Mouse (Mus musculus) left cerebral cortex, postnatal 10 days (tissue): ENCODE measurements around the gene Cfap77. TPM values are rescaled to one million over a fixed set of nuclear protein-coding genes. Genes with fewer than 3 reads are reported as not detected.

Source experiments
- DNase-seq, 2 experiments: peaks; one replicate each; pipeline ENCODE4 v3.0.0; 2021 to 2022; ENCODE audit warnings: low spot score in 2 of 2, mixed read lengths in 1 of 2; ENCODE audit errors: extremely low spot score in 1 of 2
- intact Hi-C: fragments of 180-260 bp; cut with DNase I; formaldehyde crosslinking; loops from one replicate; pipeline ENCODE4 v1.15.1; 2025
- total RNA-seq, 2 experiments: library from RNA; stranded (reverse); gene quantifications; 2 replicates each; pipeline ENCODE4 v1.2.3; 2021

Gene Cfap77
- total RNA-seq, 2 experiments from 2014 or later = 0.91 to 1.1 TPM

DNA sequence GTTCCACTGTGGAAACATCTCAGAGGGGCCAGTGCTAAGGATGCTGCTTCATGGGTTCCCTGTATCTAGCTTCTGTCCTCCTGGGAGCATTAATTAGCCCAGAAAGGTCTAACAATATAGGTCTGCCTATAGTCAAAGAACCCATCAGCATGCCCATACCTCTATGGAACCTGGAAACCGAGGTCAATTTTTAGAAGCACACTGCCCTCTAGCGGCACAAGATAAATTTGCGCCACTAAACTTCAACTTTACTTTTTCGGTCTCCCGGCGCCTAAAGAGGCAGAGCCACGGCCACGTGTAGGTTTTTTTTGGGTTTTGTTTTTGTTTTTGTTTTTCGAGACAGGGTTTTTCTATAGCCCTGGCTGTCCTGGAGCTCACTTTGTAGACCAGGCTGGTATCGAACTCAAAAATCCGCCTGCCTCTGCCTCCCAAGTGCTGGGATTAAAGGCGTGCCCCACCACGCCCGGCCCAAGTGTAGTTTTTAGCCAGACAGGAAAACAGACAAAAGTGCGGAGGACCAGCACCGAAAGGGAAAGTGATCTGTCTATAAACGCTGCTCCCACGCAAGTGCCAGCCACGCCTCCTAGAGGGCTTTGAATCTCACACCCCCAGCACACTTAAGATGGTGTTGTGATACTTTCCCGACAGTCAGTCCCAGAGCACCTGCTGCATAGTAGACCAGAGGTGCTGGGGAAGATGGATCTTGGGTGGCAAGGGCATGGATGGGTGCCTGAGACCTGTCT is 893 bp downstream of the Cfap77 start:
- DNase-seq = peak; percentile 41 to 59
- intact Hi-C loops = loop anchor here (1.0 to 2.0 kb wide), 2 partner anchors 130 to 297 kb away; no protein-coding TSS in a partner anchor

- intact Hi-C loops = loop anchor here (1.0 to 2.0 kb wide), 2 partner anchors 129 to 296 kb away; no protein-coding TSS in a partner anchor
- DNase-seq = peak; percentile 31 to 69
Measured at GRCm38 (mm10) chr2:29052943-29053454, 1.9 kb downstream of the Cfap77 start.

- intact Hi-C loops = loop anchor here (2.0 kb wide), 1 partner anchor 295 kb away; no protein-coding TSS in a partner anchor
- DNase-seq = no peak
Measured at GRCm38 (mm10) chr2:29051932-29052331, 2.9 kb downstream of the Cfap77 start.

DNA sequence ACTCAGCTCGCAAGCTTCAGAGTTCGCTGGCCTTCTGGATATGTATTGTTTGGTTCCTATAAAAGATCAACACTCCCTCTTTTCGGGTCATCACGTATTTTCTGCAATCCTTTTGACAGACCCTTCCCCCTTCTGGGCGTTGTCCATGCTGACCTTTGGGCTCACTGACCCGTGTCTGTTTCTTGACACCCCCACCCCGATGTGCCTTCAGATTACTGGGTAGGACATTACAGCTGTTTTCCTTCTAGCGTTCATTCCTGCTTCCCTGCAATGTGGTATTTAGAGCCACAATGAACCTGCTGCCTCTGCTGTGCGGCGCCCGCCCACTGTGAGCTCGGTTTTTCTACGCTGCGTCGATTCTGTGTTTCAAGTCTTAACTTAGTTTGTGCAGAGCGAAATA is 8.7 kb downstream of the Cfap77 start:
- DNase-seq = no peak
- intact Hi-C loops = no loop called here

DNA sequence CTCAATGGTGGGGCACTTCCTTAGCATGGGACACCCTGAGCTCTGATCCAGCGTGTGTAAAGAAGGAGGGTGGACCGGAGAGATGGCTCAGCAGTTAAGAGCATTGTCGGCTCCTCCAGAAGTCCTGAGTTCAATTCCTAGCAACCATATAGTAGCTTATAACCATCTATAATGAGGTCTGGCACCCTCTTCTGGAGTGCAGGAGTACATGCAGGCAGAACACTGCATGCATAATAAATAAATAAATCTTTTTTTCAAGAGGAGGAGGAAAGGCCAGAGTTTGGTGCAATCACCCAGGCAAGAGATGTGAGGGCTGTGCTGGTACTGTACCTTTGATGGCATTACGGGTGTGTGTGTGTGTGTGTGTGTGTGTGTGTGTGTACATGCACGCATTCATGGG is 12.7 kb downstream of the Cfap77 start:
- intact Hi-C loops = no loop called here
- DNase-seq = no peak

GRCm38 (mm10) chr2:29041477-29041768 is 13.4 kb downstream of the Cfap77 start:
- DNase-seq = no peak
- intact Hi-C loops = no loop called here

GRCm38 (mm10) chr2:29040594-29041476 is 14.0 kb downstream of the Cfap77 start:
- DNase-seq = no peak
- intact Hi-C loops = no loop called here

- intact Hi-C loops = no loop called here
- DNase-seq = no peak
Measured at GRCm38 (mm10) chr2:29039741-29040140, 15.1 kb downstream of the Cfap77 start.

DNA sequence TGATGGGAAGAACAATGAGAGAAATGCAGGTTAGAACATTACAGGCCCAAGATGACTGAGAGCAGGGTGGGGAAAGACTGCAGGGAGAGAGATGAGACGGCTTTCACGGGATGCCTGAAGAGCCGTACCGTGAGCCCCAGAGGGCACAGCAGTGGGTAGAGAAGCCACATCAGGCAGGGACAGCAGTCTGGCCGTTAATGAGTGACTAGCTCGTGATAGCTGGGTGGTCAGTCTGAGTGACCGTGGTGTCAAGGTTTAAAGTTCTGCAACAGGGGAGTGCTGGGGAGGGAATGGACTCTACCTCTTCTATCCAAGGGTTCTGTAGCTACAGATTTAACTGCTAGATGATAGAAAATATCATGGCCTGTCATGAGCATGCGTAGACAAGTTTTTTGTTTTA is 19.2 kb downstream of the Cfap77 start:
- intact Hi-C loops = no loop called here
- DNase-seq = no peak

DNA sequence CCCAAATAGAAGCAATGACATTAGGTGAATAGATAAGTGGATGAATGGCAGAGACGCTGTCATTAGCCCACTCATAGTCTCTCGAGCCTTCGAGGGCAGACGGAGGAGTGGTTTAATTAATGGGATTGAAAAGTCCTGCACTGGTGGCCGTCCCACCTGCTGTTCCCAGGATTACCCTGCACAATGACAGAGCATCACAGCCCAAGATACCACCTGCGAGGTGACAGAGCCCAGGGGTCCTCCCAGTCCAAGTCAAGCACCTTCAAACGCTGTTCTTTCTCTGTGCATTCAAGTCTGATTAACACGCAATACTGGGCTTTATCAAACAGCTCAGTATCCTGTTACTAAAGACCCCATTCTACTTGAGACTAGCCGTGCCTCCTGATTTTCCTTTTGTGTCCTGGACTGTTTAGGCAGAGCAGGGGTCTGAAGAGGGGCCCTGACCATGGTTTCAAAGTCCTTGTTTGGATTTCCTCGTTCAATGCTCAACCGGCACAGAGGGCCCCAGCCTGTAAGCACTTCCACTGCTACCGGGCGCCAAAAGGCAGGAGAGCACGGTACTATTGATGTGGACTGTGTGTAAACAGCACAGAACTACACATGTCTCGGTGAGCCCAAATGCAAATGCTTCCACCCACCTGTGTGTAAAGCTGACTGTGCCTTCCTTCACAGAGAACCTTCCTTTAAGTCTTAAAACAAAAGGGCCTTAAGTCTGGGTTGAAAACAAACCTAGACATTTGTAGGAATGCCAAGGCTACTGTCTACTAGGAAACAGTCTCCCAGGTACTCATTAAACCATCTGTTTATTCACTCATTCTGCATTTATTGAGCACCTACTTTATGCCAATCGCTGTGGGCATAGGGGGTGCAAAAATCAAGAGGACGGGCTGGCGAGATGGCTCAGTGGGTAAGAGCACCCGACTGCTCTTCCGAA is 20.1 kb downstream of the Cfap77 start:
- intact Hi-C loops = no loop called here
- DNase-seq = no peak

- intact Hi-C loops = no loop called here
- no peak for DNase-seq
Measured at GRCm38 (mm10) chr2:29031951-29032350, 22.9 kb downstream of the Cfap77 start.

DNA sequence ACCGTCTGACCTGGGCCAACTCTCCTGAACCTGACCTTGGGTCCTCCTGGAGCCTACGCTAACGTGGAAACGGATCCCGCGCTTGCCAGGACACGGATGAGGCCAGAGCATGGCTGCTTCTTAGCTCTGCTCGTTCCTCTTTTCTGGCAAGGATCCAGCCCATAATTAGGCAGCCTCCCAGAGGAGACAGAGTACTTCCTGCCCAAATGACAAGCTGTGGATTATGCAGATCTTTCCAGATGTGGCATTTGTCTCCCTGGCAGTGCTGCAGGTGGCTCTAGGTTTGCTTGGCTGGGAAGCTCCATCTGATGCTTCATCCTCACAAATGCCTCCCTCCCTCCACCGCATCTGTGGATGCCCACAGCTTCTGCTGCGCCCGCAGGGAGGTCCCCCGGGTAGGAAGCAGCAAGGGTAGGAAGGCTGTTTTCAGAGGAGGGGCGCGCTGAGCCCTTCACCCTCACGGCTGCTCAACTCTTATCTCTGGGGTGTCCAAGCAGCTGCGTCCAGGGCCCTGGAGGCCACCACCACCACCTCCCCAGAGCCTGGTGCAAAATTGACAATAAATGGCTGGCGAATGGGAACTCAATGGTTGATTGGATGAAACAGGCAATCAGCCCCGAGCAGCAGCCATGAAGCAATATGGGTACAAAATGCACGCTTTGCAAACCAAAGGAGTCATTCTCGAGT is 24.7 kb downstream of the Cfap77 start:
- DNase-seq = peak in 1 of 2 experiments; percentile 30
- intact Hi-C loops = no loop called here

DNA sequence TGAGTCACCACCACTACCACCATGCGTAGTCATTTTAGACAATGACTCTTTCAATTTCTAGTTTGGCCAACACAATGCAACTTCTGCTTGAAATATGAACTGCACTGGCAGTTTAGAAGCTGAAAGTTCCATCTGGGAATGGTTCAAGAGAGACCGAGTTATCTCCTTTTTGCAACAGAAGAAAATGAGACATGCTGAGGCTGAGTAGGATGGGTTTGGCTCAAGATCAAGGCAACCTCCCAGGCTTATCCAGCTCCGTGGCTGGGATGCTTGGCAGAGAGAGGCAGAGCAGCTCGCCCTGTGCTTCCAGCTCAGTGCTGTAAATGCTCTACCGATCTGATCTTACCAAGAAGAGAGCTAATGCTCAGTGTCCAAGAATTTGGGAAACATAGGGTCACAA is 29.6 kb downstream of the Cfap77 start:
- intact Hi-C loops = no loop called here
- peak in 1 of 2 experiments; percentile 36 for DNase-seq

DNA sequence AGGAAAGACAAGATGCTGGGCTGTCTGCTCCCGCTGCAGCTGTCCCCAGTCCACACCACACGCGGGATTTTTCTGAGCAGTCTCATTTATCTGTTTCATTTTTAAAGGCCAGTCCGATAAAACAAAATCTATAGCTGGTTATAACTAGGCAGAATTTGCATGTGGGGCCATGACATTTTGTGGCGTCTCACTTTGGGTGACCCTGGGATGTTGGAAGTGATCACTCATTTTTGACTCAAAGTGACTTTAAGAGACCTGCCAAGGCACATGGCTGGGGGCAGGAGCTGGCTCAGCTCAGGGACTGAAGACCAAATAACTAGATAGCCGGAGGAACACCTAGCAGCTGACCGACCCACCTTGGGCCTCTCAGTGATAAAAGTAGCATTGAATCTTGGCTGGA is 31.9 kb downstream of the Cfap77 start:
- intact Hi-C loops = no loop called here

GRCm38 (mm10) chr2:29021025-29021424 is 33.8 kb downstream of the Cfap77 start:
- DNase-seq = no peak
- intact Hi-C loops = no loop called here

More for the DNA sequence above, 31.9 kb downstream of the Cfap77 start:
- no peak for DNase-seq

DNA sequence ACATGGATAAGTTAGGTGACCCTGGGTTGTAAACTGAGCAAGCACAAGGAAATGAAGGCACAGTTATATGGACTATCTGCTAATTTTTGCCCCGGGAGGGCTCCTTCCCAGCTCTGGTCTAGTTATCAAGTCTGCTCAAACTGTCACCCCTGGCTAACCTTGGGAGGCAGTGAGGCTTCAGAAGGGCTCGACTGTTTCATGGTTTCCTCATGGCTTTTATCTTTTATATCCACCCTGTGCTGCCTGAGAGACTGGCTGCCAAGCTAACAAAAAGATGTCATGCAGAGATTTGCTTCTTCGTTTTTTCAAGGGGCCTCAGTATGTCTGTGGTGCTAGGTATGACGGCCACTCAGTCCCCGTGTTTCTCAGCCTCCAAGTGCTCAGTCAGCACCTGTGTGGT is 36.2 kb downstream of the Cfap77 start:
- intact Hi-C loops = no loop called here
- no peak for DNase-seq

GRCm38 (mm10) chr2:29016599-29017587 is 38.0 kb downstream of the Cfap77 start:
- intact Hi-C loops = no loop called here
- DNase-seq = no peak
